Mouse (Mus musculus) retina, postnatal 1 day (tissue): ENCODE measurements at regions not wholly inside any gene's neighbourhood (a gene's known extent, or its start where the extent isn't known, plus 50 kb on each side); places are given as distances from the start of the nearest gene placed in this dataset.

Source experiments
- DNase-seq: peaks from one replicate; pipeline ENCODE4 v3.0.0-alpha.2; 2012

- DNase-seq = peak; percentile 52
Measured at GRCm38 (mm10) chr8:76748471-76748870, 150.8 kb upstream of the Nr3c2 start.

GRCm38 (mm10) chr8:76750286-76750685, 149.0 kb upstream of the Nr3c2 start:
- no peak for DNase-seq

- DNase-seq = no peak
Measured at GRCm38 (mm10) chr8:76754166-76754565, 145.1 kb upstream of the Nr3c2 start.

- DNase-seq = peak; percentile 67
Measured at GRCm38 (mm10) chr8:76764201-76764600, 135.0 kb upstream of the Nr3c2 start.

- no peak for DNase-seq
Measured at GRCm38 (mm10) chr8:76768302-76768701, 130.9 kb upstream of the Nr3c2 start.

- no peak for DNase-seq
Measured at GRCm38 (mm10) chr8:76787744-76788143, 111.5 kb upstream of the Nr3c2 start.

- DNase-seq = no peak
Measured at GRCm38 (mm10) chr8:76793891-76794290, 105.4 kb upstream of the Nr3c2 start.

- DNase-seq = no peak
Measured at GRCm38 (mm10) chr8:76799998-76800397, 99.2 kb upstream of the Nr3c2 start.

- DNase-seq = no peak
Measured at GRCm38 (mm10) chr8:76823456-76823855, 75.8 kb upstream of the Nr3c2 start.
